Comparison of ENCODE assay signal across 7 mouse cellular contexts in genomic region chr4:41348584-41349198, GRCm38 (mm10). TPM values are rescaled to one million over a fixed set of nuclear protein-coding genes. Genes with fewer than 3 reads are reported as not detected.
DNase-seq lines count a peak whose midpoint lies in the region; ATAC-seq lines count a peak whose summit lies in the region.

Gene Ubap1 (plus strand): TSS chr4:41348996.

- H3K4me3 ChIP-seq in embryonic facial prominence, embryonic 12.5 days: peak within 1 kb of the TSS; percentile 65
- H3K4me3 ChIP-seq in limb, embryonic 11.5 days (ENCODE audit: low read depth, low read length): peak within 1 kb of the TSS; percentile 85
- peak within 1 kb of the TSS; percentile 77 for H3K4me3 ChIP-seq in midbrain, embryonic 14.5 days (replicated peaks; ENCODE audit: low read depth, low read length)

- H3K4me1 ChIP-seq in embryonic facial prominence, embryonic 12.5 days: peaks cover 11% of the 10 kb centered on the region; the same call in 1 of the 2 replicates
- H3K4me1 ChIP-seq in limb, embryonic 11.5 days (ENCODE audit: control insufficient read depth, insufficient read depth, low read length): no peaks in the 10 kb centered on the region
- peaks cover 9% of the 10 kb centered on the region for H3K4me1 ChIP-seq in midbrain, embryonic 14.5 days (ENCODE audit: control insufficient read depth, insufficient read depth, low read length)

- peak within 1 kb of the TSS; percentile 70 for H3K9ac ChIP-seq in embryonic facial prominence, embryonic 12.5 days
- H3K9ac ChIP-seq in limb, embryonic 11.5 days (ENCODE audit: low read length): peak within 1 kb of the TSS; percentile 70
- H3K9ac ChIP-seq in midbrain, embryonic 14.5 days (replicated peaks; ENCODE audit: low read length): peak within 1 kb of the TSS; percentile 82

- peaks cover 5% of the 10 kb centered on the region; the same call in 1 of the 2 replicates for H3K36me3 ChIP-seq in embryonic facial prominence, embryonic 12.5 days
- H3K36me3 ChIP-seq in limb, embryonic 11.5 days (ENCODE audit: control insufficient read depth, insufficient read depth, low read length): no peaks in the 10 kb centered on the region
- no peaks in the 10 kb centered on the region for H3K36me3 ChIP-seq in midbrain, embryonic 14.5 days (ENCODE audit: control insufficient read depth, insufficient read depth, low read length)

- peak within 1 kb of the TSS; percentile 61 for H3K4me2 ChIP-seq in embryonic facial prominence, embryonic 12.5 days (replicated peaks)
- peak within 1 kb of the TSS; percentile 55 for H3K4me2 ChIP-seq in limb, embryonic 11.5 days (ENCODE audit: low read depth, severe bottlenecking)
- H3K4me2 ChIP-seq in midbrain, embryonic 14.5 days (ENCODE audit: low read length): peak within 1 kb of the TSS; percentile 66

- peak within 1 kb of the TSS; percentile 93 for H3K27ac ChIP-seq in embryonic facial prominence, embryonic 12.5 days
- H3K27ac ChIP-seq in limb, embryonic 11.5 days (replicated peaks; ENCODE audit: low read depth, low read length): peak within 1 kb of the TSS; percentile 60
- peak within 1 kb of the TSS; percentile 97 for H3K27ac ChIP-seq in midbrain, embryonic 14.5 days (replicated peaks; ENCODE audit: low read depth, low read length)

- WGBS in embryonic facial prominence, embryonic 12.5 days: 0% methylated on average over 31 of the region's 31 CpGs
- WGBS in limb, embryonic 11.5 days: under 1% methylated on average over 30 of the region's 31 CpGs
- under 1% methylated on average over 31 of the region's 31 CpGs for WGBS in midbrain, embryonic 14.5 days

- peak; percentile 97 for ATAC-seq in embryonic facial prominence, embryonic 12.5 days (ENCODE audit: insufficient number of reproducible peaks, insufficient read depth, low FRiP score, low TSS enrichment)
- ATAC-seq in limb, embryonic 11.5 days (ENCODE audit: insufficient number of reproducible peaks, low FRiP score, low TSS enrichment, low read depth): peak; percentile 98
- peak; percentile 98 for ATAC-seq in midbrain, embryonic 14.5 days (ENCODE audit: low FRiP score, low TSS enrichment)

- H3K9me3 ChIP-seq in embryonic facial prominence, embryonic 12.5 days: no peaks in the 10 kb centered on the region
- no peaks in the 10 kb centered on the region for H3K9me3 ChIP-seq in limb, embryonic 11.5 days (ENCODE audit: control insufficient read depth, low read length)
- no peaks in the 10 kb centered on the region for H3K9me3 ChIP-seq in midbrain, embryonic 14.5 days (ENCODE audit: control insufficient read depth, low read length)

- H3K27me3 ChIP-seq in embryonic facial prominence, embryonic 12.5 days: no peaks in the 10 kb centered on the region
- no peaks in the 10 kb centered on the region for H3K27me3 ChIP-seq in limb, embryonic 11.5 days (ENCODE audit: control insufficient read depth, insufficient read depth, low read length)
- no peaks in the 10 kb centered on the region for H3K27me3 ChIP-seq in midbrain, embryonic 14.5 days (ENCODE audit: control insufficient read depth, insufficient read depth, low read length)

- peak; percentile 93 for DNase-seq in adrenal gland, postnatal 25 days
- DNase-seq in heart, adult 11 months: peak; percentile 100
- peak; percentile 93 for DNase-seq in kidney, adult 18-20 months
- DNase-seq in limb, embryonic 11.5 days (ENCODE audit: low spot score): peak; percentile 98
- peak; percentile 98 for DNase-seq in midbrain, embryonic 14.5 days
- DNase-seq in spleen, adult 18-20 months: peak; percentile 83 to 88

RNA-seq across cellular contexts. Expression of gene Ubap1, which starts in this region (rescaled TPM):
- total RNA-seq in adrenal gland, postnatal 25 days (2021): 47.9 and 59.1 TPM in 2 replicates
- polyA plus RNA-seq in embryonic facial prominence, embryonic 12.5 days (2016; fragmentation: Nextera tagmentation; extraction: Ambion mirVana): 60.5 and 74.7 TPM in 2 replicates
- 56.7 and 62.2 TPM in 2 replicates for polyA plus RNA-seq in limb, embryonic 11.5 days (2014; fragmentation: Nextera tagmentation; extraction: Ambion mirVana)
- polyA plus RNA-seq in midbrain, embryonic 14.5 days (2014; fragmentation: Nextera tagmentation; extraction: Ambion mirVana): 58.4 and 77.2 TPM in 2 replicates

Comparison
In these comparisons a context has a peak if more than half of its experiments do, and no peak if none do; other contexts are left out.
1. Peak in every context shown above with its lines: DNase-seq, ATAC-seq, H3K4me3 ChIP-seq and H3K27ac ChIP-seq.